Comparison of ENCODE assay signal across 14 mouse cellular contexts in genomic region chr2:18232883-18233567, GRCm38 (mm10).
DNase-seq lines count a peak whose midpoint lies in the region; ATAC-seq and TF ChIP-seq lines count a peak whose summit lies in the region.
"Had no signal": no experiment of that assay in that cellular context is flagged by ENCODE, and none has a peak within 500 bp of the region (broad histone marks: within the 10 kb centered on the region; RNA-seq: fewer than 3 reads in every experiment).

No protein-coding gene starts in this region.

- H3K9me3 ChIP-seq in hindbrain, embryonic 13.5 days, result no peaks in the 10 kb centered on the region
- no peaks in the 10 kb centered on the region for H3K9me3 ChIP-seq in neural tube, embryonic 11.5 days (ENCODE audit: control insufficient read depth, low read length)
- no peaks in the 10 kb centered on the region for H3K9me3 ChIP-seq in stomach, postnatal 0 days (ENCODE audit: control insufficient read depth, low read length)
- H3K9me3 ChIP-seq: heart, embryonic 15.5 days had no signal

- H3K4me1 ChIP-seq in hindbrain, embryonic 13.5 days (replicated peaks), result peaks cover 15% of the 10 kb centered on the region
- peaks cover 6% of the 10 kb centered on the region; the same call in 1 of the 2 replicates for H3K4me1 ChIP-seq in neural tube, embryonic 11.5 days (ENCODE audit: control insufficient read depth, insufficient read depth, low read length)
- no peaks in the 10 kb centered on the region for H3K4me1 ChIP-seq in kidney, adult 2 months (ENCODE audit: control insufficient read depth, insufficient read depth, low read length)
- H3K4me1 ChIP-seq in stomach, postnatal 0 days (replicated peaks; ENCODE audit: control insufficient read depth, insufficient read depth), result no peaks in the 10 kb centered on the region

- TF ChIP-seq CTCF in kidney, adult 2 months (conservative IDR thresholded peaks at IDR 0.05; ENCODE audit: insufficient read depth, insufficient read length, low read depth, low read length), result no peak
- TF ChIP-seq CTCF in stomach, postnatal 0 days (IDR thresholded peaks at IDR 0.05; ENCODE audit: low read depth), result no peak

- no peak overlapping the region for H3K4me3 ChIP-seq in hindbrain, embryonic 13.5 days
- no peak overlapping the region for H3K4me3 ChIP-seq in neural tube, embryonic 11.5 days (ENCODE audit: low read depth, low read length)
- H3K4me3 ChIP-seq in kidney, adult 2 months (ENCODE audit: insufficient read depth, low read depth, low read length), result no peak overlapping the region
- H3K4me3 ChIP-seq in stomach, postnatal 0 days (ENCODE audit: low read depth, low read length), result no peak overlapping the region
- H3K4me3 ChIP-seq: erythroblast, embryonic 14.5 days; heart, embryonic 15.5 days had no signal

- no peaks in the 10 kb centered on the region for H3K27me3 ChIP-seq in hindbrain, embryonic 13.5 days
- no peaks in the 10 kb centered on the region for H3K27me3 ChIP-seq in neural tube, embryonic 11.5 days (ENCODE audit: control insufficient read depth, insufficient read depth, low read length)
- H3K27me3 ChIP-seq in kidney, adult 2 months (replicated peaks; ENCODE audit: control insufficient read depth, insufficient read depth, low read length), result no peaks in the 10 kb centered on the region
- no peaks in the 10 kb centered on the region for H3K27me3 ChIP-seq in stomach, postnatal 0 days (ENCODE audit: control insufficient read depth, insufficient read depth, low read length)
- H3K27me3 ChIP-seq: heart, embryonic 15.5 days had no signal

- H3K9ac ChIP-seq in hindbrain, embryonic 13.5 days, result no peak overlapping the region
- H3K9ac ChIP-seq in neural tube, embryonic 11.5 days (ENCODE audit: low read length), result no peak overlapping the region
- no peak overlapping the region for H3K9ac ChIP-seq in stomach, postnatal 0 days (ENCODE audit: low read length)
- H3K9ac ChIP-seq: heart, embryonic 15.5 days had no signal

- peak overlapping the region; percentile 23; the same call in 1 of the 2 replicates for H3K27ac ChIP-seq in hindbrain, embryonic 13.5 days
- no peak overlapping the region for H3K27ac ChIP-seq in neural tube, embryonic 11.5 days (ENCODE audit: low read depth, low read length)
- no peak overlapping the region for H3K27ac ChIP-seq in kidney, adult 2 months (ENCODE audit: insufficient read depth, low read depth, low read length)
- no peak overlapping the region for H3K27ac ChIP-seq in stomach, postnatal 0 days (replicated peaks)
- H3K27ac ChIP-seq: heart, embryonic 15.5 days had no signal

- no peak overlapping the region for H3K4me2 ChIP-seq in hindbrain, embryonic 13.5 days
- no peak overlapping the region for H3K4me2 ChIP-seq in neural tube, embryonic 11.5 days (ENCODE audit: low read depth)
- H3K4me2 ChIP-seq in stomach, postnatal 0 days (replicated peaks; ENCODE audit: low read depth), result no peak overlapping the region
- H3K4me2 ChIP-seq: heart, embryonic 15.5 days; liver, embryonic 11.5 days had no signal

- WGBS in hindbrain, embryonic 13.5 days, result 7% methylated on average over 5 of the region's 5 CpGs
- WGBS in neural tube, embryonic 11.5 days, result 5% methylated on average over 5 of the region's 5 CpGs
- WGBS in kidney, adult 2 months, result 54% methylated on average over 5 of the region's 5 CpGs
- WGBS in stomach, postnatal 0 days, result 39% methylated on average over 5 of the region's 5 CpGs

- ATAC-seq in hindbrain, embryonic 13.5 days (ENCODE audit: low FRiP score), result no peak
- peak; percentile 57; the same call in 1 of the 2 replicates for ATAC-seq in neural tube, embryonic 11.5 days (ENCODE audit: insufficient read depth, low FRiP score, low TSS enrichment)
- ATAC-seq in stomach, postnatal 0 days (ENCODE audit: low FRiP score, low TSS enrichment), result no peak

- DNase-seq in R1 (ENCODE audit: low read depth, low spot score), result peak; percentile 53
- peak; percentile 74 for DNase-seq in embryo, embryonic 10 days (ENCODE audit: low spot score)
- peak; percentile 36 for DNase-seq in neural tube, embryonic 11.5 days (ENCODE audit: low spot score)
- no peak for DNase-seq in adrenal gland, adult 2 months
- DNase-seq in kidney, adult 2 months, result no peak
- no peak for DNase-seq in stomach, postnatal 0 days (ENCODE audit: low spot score)
- DNase-seq: cerebellum, adult 9-10 months; gastrocnemius, postnatal 14 days; kidney, adult 18-20 months; lung, postnatal 36 days had no signal

- H3K36me3 ChIP-seq in hindbrain, embryonic 13.5 days, result 0 out of 2 replicates have a peak, but pooled peaks cover 3% of the 10 kb centered on the region
- H3K36me3 ChIP-seq in neural tube, embryonic 11.5 days (ENCODE audit: control insufficient read depth, insufficient read depth, low read length), result no peaks in the 10 kb centered on the region
- no peaks in the 10 kb centered on the region; the same call in 1 of the 2 replicates for H3K36me3 ChIP-seq in kidney, adult 2 months (ENCODE audit: control insufficient read depth, insufficient read depth, low read length)
- no peaks in the 10 kb centered on the region; the same call in 1 of the 2 replicates for H3K36me3 ChIP-seq in stomach, postnatal 0 days (ENCODE audit: control insufficient read depth, insufficient read depth, low read length)
- H3K36me3 ChIP-seq: heart, embryonic 15.5 days had no signal

- TF ChIP-seq EP300 in stomach, postnatal 0 days (optimal IDR thresholded peaks at IDR 0.05), result no peak

- TF ChIP-seq POLR2A in kidney, adult 2 months (IDR thresholded peaks at IDR 0.05; ENCODE audit: low read depth, low read length), result no peak

Comparison
In these comparisons a context has a peak if more than half of its experiments do, and no peak if none do; other contexts are left out.
1. DNase-seq: peak in R1 (single experiment), embryo, embryonic 10 days (single experiment) and neural tube, embryonic 11.5 days (single experiment); none in adrenal gland, adult 2 months (single experiment), kidney, adult 2 months (single experiment) and stomach, postnatal 0 days (single experiment).